Mouse (Mus musculus): ENCODE measurements around the gene Tbccd1.
"Not testable (repeated sequence)": the region's sequence is repeated elsewhere in the genome, so short reads cannot be mapped to it uniquely, and the experiment has no call there.

The Tbccd1 gene

GRCm38 (mm10) chr16:22779228-22779835 lies 78.1 kb downstream of the Tbccd1 start:
- no peak for DNase-seq

- not testable (repeated sequence) for DNase-seq
Measured at GRCm38 (mm10) chr16:22778296-22778695, 79.2 kb downstream of the Tbccd1 start.

- no peak for DNase-seq
Measured at GRCm38 (mm10) chr16:22775471-22775985, 81.9 kb downstream of the Tbccd1 start.

GRCm38 (mm10) chr16:22768661-22769060 lies 88.8 kb downstream of the Tbccd1 start:
- no peak for DNase-seq

- no peak for DNase-seq
Measured at GRCm38 (mm10) chr16:22767405-22767804, 90.1 kb downstream of the Tbccd1 start.

GRCm38 (mm10) chr16:22766738-22767211 lies 90.7 kb downstream of the Tbccd1 start:
- DNase-seq, result no peak

GRCm38 (mm10) chr16:22765531-22765930 lies 91.9 kb downstream of the Tbccd1 start:
- DNase-seq, result no peak
